Mouse (Mus musculus): ENCODE measurements around the gene Gm49380. TPM values are rescaled to one million over a fixed set of nuclear protein-coding genes. Genes with fewer than 3 reads are reported as not detected.

Gene Gm49380
- polyA plus RNA-seq, 1 experiment from 2014 or later, result 0.75 TPM

DNA sequence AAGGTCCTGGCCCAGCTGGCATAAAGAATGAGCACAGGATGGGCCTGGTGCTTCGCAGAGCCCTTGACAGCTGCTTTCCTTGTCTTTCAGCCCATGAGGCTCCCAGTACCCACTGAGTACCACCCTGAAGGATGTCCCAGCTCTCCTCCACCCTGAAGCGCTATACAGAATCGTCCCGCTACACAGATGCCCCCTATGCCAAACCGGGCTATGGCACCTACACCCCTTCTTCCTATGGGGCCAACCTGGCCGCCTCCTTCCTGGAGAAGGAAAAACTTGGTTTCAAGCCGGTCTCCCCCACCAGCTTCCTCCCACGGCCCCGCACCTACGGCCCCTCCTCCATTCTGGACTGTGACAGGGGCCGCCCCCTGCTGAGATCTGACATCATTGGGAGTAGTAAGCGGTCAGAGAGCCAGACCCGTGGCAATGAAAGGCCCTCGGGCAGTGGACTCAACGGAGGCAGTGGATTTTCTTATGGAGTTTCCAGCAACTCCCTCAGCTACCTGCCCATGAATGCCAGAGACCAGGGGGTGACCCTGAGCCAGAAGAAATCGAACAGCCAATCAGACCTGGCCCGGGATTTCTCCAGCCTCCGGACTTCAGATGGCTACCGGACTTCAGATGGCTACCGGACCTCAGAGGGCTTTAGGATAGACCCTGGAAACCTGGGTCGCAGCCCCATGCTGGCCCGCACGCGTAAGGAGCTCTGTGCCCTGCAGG is 37.9 kb downstream of the Gm49380 start:
- Histone ChIP-seq H3K27ac (no peak overlapping the region), H3K27me3 (ENCODE audit: insufficient read depth, poor library complexity, severe bottlenecking) (peaks cover 55% of the 10 kb centered on the region), H3K9me3 (no peaks in the 10 kb centered on the region), H3K4me1 (replicated peaks) (peaks cover 81% of the 10 kb centered on the region), H3K36me3 (0 out of 2 replicates have a peak, but pooled peaks cover 7% of the 10 kb centered on the region), H3K4me3 (no peak overlapping the region)
- 68% methylated on average over 24 of the region's 24 CpGs for WGBS
- DNase-seq (ENCODE audit: low spot score), result no peak

DNA sequence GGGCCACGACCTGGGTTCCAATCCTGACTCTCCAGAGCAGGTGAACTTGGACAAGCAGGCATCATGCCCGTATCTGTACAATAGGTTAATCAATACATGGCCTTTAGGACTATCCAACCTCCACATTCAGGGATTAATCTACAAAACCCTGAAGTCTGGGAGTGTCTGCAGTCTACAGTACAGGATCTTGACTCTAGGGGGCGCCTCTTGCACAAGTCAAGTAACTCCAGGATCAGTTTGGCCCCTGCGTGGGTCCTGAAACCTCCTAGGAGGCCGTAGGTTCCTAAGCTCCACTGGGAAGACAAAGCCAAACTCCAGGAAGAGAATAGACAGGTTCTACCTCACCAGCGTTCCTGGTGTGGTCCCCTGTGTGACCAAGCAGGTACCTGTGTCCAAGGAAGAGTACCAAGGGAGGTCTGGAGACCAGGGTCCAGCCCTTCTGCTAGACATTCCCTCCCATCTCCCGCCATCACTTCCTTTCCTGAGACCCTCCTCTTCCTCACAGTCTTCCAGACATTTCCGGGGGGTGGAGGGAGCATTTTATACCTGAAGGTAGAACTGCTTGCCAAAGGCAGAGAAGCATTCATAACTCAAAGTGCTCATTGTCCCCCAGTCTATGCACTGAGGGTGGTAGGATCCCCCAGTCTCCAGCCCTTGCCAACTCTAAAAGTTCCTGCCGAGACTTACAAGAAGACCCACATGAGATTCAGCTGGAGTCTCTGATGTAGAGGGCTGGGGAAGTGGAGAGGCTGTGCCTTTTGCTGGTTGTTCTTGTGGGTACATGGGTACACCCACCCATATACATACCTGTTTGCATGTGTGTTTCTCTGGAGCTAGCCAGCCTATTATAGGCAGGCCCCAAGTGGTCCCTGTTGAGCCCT is 38.7 kb downstream of the Gm49380 start:
- Histone ChIP-seq H3K36me3 (0 out of 2 replicates have a peak, but pooled peaks cover 7% of the 10 kb centered on the region), H3K27ac (peak overlapping the region; percentile 71), H3K9me3 (no peaks in the 10 kb centered on the region), H3K27me3 (ENCODE audit: insufficient read depth, poor library complexity, severe bottlenecking) (peaks cover 54% of the 10 kb centered on the region), H3K4me3 (no peak overlapping the region), H3K4me1 (replicated peaks) (peaks cover 84% of the 10 kb centered on the region)
- 58% methylated on average over 9 of the region's 9 CpGs for WGBS
- no peak for DNase-seq (ENCODE audit: low spot score)

DNA sequence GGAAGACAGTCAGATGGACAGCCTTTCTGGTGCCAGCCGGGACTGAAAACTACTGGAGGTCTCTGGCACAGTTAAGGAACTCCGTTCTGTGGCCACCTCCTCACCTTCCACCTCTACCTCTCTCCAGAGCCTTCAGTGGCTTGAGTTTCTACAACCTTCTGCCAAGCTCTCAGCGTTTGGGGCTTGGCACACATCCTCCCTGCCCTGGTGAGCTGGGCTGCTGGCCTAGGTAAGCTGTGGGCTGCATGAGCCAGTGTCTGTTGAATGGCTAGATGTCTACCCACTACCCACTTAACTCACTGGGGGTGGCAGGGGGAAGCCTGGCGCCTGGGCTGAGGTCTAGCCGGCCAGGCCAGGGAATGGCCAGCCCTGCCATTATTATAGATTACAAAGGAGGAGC is 40.2 kb downstream of the Gm49380 start:
- peak overlapping the region; percentile 39 for H3K4me3 ChIP-seq
- H3K4me1 ChIP-seq (replicated peaks), result peaks cover 79% of the 10 kb centered on the region

DNA sequence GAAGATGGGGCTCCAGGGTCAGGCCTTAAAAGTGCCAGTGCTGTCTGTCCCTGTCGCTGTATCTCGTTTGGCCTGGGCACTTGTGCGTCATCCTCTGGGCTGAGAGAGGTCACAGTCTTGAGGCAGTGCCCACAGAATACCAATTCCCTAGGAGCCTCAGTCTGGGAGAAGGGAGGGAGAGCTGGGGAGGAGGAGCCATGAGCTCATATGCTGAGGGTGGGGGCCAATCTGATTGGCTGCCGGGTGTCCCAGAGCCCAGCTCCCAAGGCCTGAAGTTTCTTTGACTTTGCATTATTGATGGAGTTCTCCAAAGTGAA is 40.7 kb downstream of the Gm49380 start:
- peaks cover 85% of the 10 kb centered on the region for H3K4me1 ChIP-seq (replicated peaks)
- 0 out of 2 replicates have a peak, but pooled peaks cover 7% of the 10 kb centered on the region for H3K36me3 ChIP-seq
- H3K27me3 ChIP-seq (ENCODE audit: insufficient read depth, poor library complexity, severe bottlenecking), result peaks cover 54% of the 10 kb centered on the region
- WGBS, result 18% methylated on average over 4 of the region's 4 CpGs
- peak overlapping the region; percentile 39 for H3K4me3 ChIP-seq
- peak overlapping the region; percentile 88 for H3K27ac ChIP-seq
- no peaks in the 10 kb centered on the region for H3K9me3 ChIP-seq
- DNase-seq (ENCODE audit: low spot score), result peak; percentile 62

More for the DNA sequence above, 40.2 kb downstream of the Gm49380 start:
- H3K36me3 ChIP-seq, result 0 out of 2 replicates have a peak, but pooled peaks cover 7% of the 10 kb centered on the region
- H3K27me3 ChIP-seq (ENCODE audit: insufficient read depth, poor library complexity, severe bottlenecking), result peaks cover 52% of the 10 kb centered on the region
- peak overlapping the region; percentile 88 for H3K27ac ChIP-seq
- DNase-seq (ENCODE audit: low spot score), result no peak
- no peaks in the 10 kb centered on the region for H3K9me3 ChIP-seq
- 54% methylated on average over 5 of the region's 5 CpGs for WGBS

DNA sequence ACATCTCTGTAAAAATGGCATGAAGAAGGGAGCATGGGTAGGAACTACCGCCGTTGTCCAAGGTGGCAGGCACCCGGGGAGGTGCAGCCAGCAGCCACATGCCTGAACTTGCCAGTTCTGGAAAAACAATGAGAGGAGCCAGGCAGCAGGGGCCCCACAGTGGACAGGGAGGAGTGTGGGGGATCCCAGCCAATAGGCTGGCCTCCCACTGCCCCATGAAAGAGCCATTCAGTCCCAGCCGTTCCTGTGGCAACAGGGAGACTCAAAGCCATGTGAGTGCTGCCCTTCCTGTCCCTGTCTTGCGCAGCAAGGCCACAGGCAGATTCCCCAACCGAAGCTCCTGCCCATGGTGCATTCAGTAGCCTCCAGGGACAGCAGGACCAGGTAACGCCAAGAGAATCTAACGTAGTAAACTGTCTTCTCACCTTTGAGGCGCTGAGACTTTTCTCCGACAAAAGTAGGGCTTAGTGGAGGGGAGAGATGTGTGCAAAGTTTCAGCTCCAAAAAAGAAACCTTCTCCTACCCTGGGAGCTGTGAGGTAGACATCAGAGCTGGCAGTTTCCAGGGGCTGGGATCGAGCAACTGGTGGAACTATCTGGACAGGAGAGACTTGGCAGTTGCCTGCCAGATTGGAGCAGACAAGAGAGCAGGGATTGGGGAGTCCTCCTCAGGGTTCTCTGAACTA is 41.2 kb downstream of the Gm49380 start:
- peak; percentile 82 for DNase-seq (ENCODE audit: low spot score)
- Histone ChIP-seq H3K4me3 (peak overlapping the region; percentile 39), H3K36me3 (0 out of 2 replicates have a peak, but pooled peaks cover 7% of the 10 kb centered on the region), H3K27ac (peak overlapping the region; percentile 88), H3K9me3 (no peaks in the 10 kb centered on the region), H3K4me1 (replicated peaks) (peaks cover 87% of the 10 kb centered on the region), H3K27me3 (ENCODE audit: insufficient read depth, poor library complexity, severe bottlenecking) (peaks cover 52% of the 10 kb centered on the region)
- 17% methylated on average over 11 of the region's 11 CpGs for WGBS

GRCm38 (mm10) chr9:44070844-44071231 is 42.5 kb downstream of the Gm49380 start:
- peaks cover 81% of the 10 kb centered on the region for H3K4me1 ChIP-seq (replicated peaks)

DNA sequence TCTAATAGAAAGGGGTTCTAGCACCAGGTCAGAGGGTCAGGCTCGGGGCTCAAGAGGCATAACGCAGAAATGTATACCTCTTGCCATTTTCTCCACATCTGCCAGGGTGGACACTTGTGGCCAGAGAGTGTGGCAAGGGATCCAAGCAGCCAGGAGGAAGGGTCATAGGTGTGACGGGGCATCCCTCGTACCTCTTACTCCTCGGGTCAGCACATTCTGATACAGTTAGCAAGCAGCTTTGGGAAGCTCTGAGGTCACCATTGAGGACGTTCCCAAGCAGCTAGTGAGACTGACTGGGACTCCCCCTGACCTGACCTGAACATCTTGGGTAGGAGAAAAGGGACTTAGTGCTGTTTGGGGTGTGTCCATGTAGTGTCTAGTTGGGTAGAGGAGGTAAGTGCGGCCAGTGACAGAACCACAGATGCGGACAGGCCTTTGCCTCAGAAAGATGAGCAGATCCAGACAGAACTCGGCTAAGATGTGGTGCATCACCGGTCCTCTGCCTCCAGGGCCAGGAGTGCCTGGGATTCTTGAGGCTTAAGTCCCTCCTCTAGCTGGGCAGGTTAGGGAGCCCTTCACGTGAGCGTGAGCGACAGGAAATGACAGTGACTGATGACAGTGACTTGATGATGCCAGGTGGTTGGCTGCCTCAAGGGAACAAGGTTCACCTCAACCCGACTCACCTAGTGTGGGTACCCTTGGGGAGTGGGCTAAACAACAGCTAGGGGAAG is 43.0 kb downstream of the Gm49380 start:
- 68% methylated on average over 14 of the region's 14 CpGs for WGBS
- peaks cover 38% of the 10 kb centered on the region for H3K27me3 ChIP-seq (ENCODE audit: insufficient read depth, poor library complexity, severe bottlenecking)
- H3K4me1 ChIP-seq (replicated peaks), result peaks cover 75% of the 10 kb centered on the region
- no peak overlapping the region for H3K4me3 ChIP-seq
- no peak for DNase-seq (ENCODE audit: low spot score)
- no peaks in the 10 kb centered on the region for H3K9me3 ChIP-seq
- H3K27ac ChIP-seq, result peak overlapping the region; percentile 80
- H3K36me3 ChIP-seq, result no peaks in the 10 kb centered on the region

More at GRCm38 (mm10) chr9:44070844-44071231, 42.5 kb downstream of the Gm49380 start:
- 0 out of 2 replicates have a peak, but pooled peaks cover 2% of the 10 kb centered on the region for H3K36me3 ChIP-seq
- no peaks in the 10 kb centered on the region for H3K9me3 ChIP-seq
- DNase-seq (ENCODE audit: low spot score), result no peak
- H3K4me3 ChIP-seq, result no peak overlapping the region
- H3K27ac ChIP-seq, result peak overlapping the region; percentile 80
- WGBS, result 44% methylated on average over 8 of the region's 8 CpGs
- H3K27me3 ChIP-seq (ENCODE audit: insufficient read depth, poor library complexity, severe bottlenecking), result peaks cover 43% of the 10 kb centered on the region

- Histone ChIP-seq H3K27me3 (ENCODE audit: insufficient read depth, poor library complexity, severe bottlenecking) (peaks cover 31% of the 10 kb centered on the region), H3K4me3 (no peak overlapping the region), H3K4me1 (replicated peaks) (peaks cover 66% of the 10 kb centered on the region), H3K36me3 (no peaks in the 10 kb centered on the region), H3K27ac (peak overlapping the region; percentile 56; the same call in 1 of the 2 replicates), H3K9me3 (no peaks in the 10 kb centered on the region)
- no peak for DNase-seq (ENCODE audit: low spot score)
- 34% methylated on average over 7 of the region's 7 CpGs for WGBS
Measured at GRCm38 (mm10) chr9:44069252-44069651, 44.0 kb downstream of the Gm49380 start.

DNA sequence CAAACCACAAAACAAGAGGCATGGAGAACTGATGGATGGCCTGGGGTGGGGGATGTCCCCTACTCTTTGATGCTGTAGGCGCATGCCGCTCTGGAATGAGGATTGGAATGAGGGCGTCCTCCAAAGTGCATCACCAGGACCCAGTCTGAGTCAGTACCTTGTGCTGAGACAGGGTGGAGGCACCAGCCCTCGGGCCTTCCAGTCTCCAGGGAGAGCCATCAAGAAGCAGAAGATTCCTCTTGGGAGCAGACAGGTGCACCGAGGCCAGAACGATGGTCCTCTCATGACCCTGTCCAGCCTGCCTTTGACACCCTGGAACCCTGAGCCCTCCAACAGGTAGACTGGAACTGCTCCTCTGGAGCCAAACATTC is 45.4 kb downstream of the Gm49380 start:
- Histone ChIP-seq H3K27me3 (ENCODE audit: insufficient read depth, poor library complexity, severe bottlenecking) (peaks cover 32% of the 10 kb centered on the region), H3K27ac (no peak overlapping the region), H3K36me3 (no peaks in the 10 kb centered on the region), H3K4me3 (0 out of 2 replicates have a peak overlapping the region, but pooled peaks have one; percentile 5), H3K4me1 (replicated peaks) (peaks cover 54% of the 10 kb centered on the region), H3K9me3 (no peaks in the 10 kb centered on the region)
- WGBS, result 82% methylated on average over 6 of the region's 6 CpGs
- DNase-seq (ENCODE audit: low spot score), result no peak

DNA sequence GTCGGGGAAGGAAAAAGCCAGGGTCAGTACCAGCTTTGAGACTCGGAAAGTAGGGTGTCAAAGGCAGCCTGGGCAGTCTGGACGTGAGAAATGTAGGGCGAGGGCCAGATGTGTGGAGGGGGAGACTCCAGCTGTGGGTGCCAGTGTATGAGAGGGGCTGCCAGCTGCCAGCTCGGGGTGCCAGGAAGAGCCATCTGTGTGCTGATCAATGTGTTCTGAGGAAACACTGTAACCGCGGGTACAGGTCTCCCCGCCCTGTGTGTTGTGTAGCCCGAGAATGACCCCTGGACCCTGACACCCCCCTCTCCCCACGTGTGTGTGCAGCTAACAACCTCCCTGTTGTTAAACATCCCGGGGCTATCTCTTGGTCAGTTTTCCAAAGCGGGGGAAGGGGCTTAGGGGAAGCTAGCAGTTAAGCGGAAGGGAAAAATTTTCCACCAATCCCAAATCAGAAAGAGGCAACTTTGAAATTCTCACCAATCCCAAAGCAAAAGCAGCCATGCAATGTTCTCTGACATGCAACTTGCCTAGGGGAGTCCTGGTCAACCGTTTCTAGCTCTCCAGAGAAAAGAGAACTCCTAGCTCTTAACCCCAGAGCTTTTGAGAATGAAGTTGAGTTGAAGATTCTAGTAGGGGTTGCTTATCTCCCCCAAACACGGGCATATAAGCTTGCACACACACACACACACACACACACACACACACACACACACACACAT is 45.9 kb downstream of the Gm49380 start:
- DNase-seq (ENCODE audit: low spot score), result no peak
- H3K9me3 ChIP-seq, result no peaks in the 10 kb centered on the region
- peak overlapping the region; percentile 56 for H3K4me3 ChIP-seq
- no peaks in the 10 kb centered on the region for H3K36me3 ChIP-seq
- H3K27ac ChIP-seq, result peak overlapping the region; percentile 76
- peaks cover 32% of the 10 kb centered on the region for H3K27me3 ChIP-seq (ENCODE audit: insufficient read depth, poor library complexity, severe bottlenecking)
- 7% methylated on average over 15 of the region's 15 CpGs for WGBS
- H3K4me1 ChIP-seq (replicated peaks), result peaks cover 48% of the 10 kb centered on the region

- H3K27ac ChIP-seq, result peak within 1 kb of the TSS; percentile 76
- under 1% methylated on average over 38 of the region's 38 CpGs for WGBS
Measured at GRCm38 (mm10) chr9:44066785-44067225, 46.5 kb downstream of the Gm49380 start, which contains the start of gene Usp2. TSS of gene Usp2 (plus strand) at chr9:44067021.

More at GRCm38 (mm10) chr9:44066785-44067225, 46.5 kb downstream of the Gm49380 start, which contains the start of gene Usp2:
- no peaks in the 10 kb centered on the region for H3K9me3 ChIP-seq
- H3K4me1 ChIP-seq (replicated peaks), result peaks cover 42% of the 10 kb centered on the region
- no peaks in the 10 kb centered on the region for H3K36me3 ChIP-seq
- H3K4me3 ChIP-seq, result peak within 1 kb of the TSS; percentile 56
- peaks cover 32% of the 10 kb centered on the region for H3K27me3 ChIP-seq (ENCODE audit: insufficient read depth, poor library complexity, severe bottlenecking)
- peak; percentile 99 for DNase-seq (ENCODE audit: low spot score)
